Mouse (Mus musculus): ENCODE results near the gene Gprasp2. TPM values are rescaled to one million over a fixed set of nuclear protein-coding genes. Genes with fewer than 3 reads are reported as not detected.

Gprasp2 gene
- total RNA-seq, 2 experiments from 2014 or later = 198 to 207 TPM

Other genes starting within 250 kb of the Gprasp2 start
- gene Nxf7, start 240.3 kb upstream of the Gprasp2 start, total RNA-seq (2021) = 1 to 10 TPM; 4.2 to 4.7 TPM
- gene Prame, start 211.3 kb upstream of the Gprasp2 start, total RNA-seq (2021) = not detected
- not detected for gene Tcp11x2, start 145.2 kb upstream of the Gprasp2 start, total RNA-seq (2021)
- gene Tmsb15a, start 113.8 kb upstream of the Gprasp2 start, total RNA-seq (2021) = not detected
- 10 to 100 TPM; 30.0 to 32.9 TPM for gene Armcx5, start 96.3 kb upstream of the Gprasp2 start, total RNA-seq (2021)
- 100 to 1,000 TPM; 340 to 388 TPM for gene Gprasp1, start 96.3 kb upstream of the Gprasp2 start, total RNA-seq (2021)
- gene Bhlhb9, start 41.4 kb upstream of the Gprasp2 start, total RNA-seq (2021) = 10 to 100 TPM; 62.7 to 64.4 TPM
- gene Arxes2, start 154.8 kb downstream of the Gprasp2 start, total RNA-seq (2021) = 10 to 100 TPM; 62.2 to 63.3 TPM
- gene Arxes1, start 194.3 kb downstream of the Gprasp2 start, total RNA-seq (2021) = 10 to 100 TPM; 29.7 to 34.2 TPM
- gene Bex2, start 229.2 kb downstream of the Gprasp2 start, total RNA-seq (2021) = 100 to 1,000 TPM; 353 to 359 TPM
- gene Nxf3, start 246.2 kb downstream of the Gprasp2 start, total RNA-seq (2021) = not detected